Mouse (Mus musculus) monocyte, adult 2 months (primary cell): Measurements from ENCODE around the gene Spryd4.
"Not testable (repeated sequence)": the region's sequence is repeated elsewhere in the genome, so short reads cannot be mapped to it uniquely, and the experiment has no call there.

Experiments used
- DNase-seq, 2 experiments: peaks; one replicate each; pipeline ENCODE4 v3.0.0; 2022; ENCODE audit warnings: low spot score in 2 of 2, low read depth in 1 of 2

Gene Spryd4

DNA sequence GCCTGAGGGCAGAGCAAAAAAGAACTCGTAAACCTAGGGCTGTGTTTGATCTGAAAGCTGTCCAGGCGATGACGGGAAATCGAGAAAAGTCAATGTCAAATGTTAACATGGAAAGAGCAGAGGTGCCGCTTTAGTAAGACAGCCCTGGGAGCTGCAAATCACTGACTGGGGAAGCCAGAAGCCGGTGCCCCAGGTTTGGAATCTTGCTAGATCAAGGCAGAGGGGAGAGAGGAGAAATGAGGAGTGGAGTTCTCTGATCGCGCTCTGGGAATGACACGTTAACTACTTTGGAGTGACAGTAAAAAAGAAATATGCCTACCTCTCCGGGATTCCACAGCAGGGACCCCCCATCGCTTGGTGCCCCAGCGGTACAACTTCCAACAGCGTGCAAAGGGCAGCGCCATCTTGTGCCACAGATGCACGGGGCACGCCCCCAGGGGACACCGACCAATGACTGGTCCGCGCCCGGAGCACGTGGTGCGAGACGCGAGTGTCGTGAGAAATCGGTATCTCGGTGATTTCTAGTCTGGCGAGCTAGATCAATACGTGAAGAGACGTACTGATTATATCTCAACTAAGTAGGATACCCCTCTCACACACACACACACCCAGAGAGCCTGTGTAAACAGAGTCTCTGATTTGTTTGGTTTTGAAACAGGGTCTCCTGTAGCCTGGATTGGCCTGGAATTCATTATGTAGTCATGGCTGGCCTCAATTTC, at the start of gene Spryd4:
Gene Spryd4 (minus strand): TSS at position 418 of the 719 bp plus-strand sequence.
- peak; percentile 59 to 74 for DNase-seq

DNA sequence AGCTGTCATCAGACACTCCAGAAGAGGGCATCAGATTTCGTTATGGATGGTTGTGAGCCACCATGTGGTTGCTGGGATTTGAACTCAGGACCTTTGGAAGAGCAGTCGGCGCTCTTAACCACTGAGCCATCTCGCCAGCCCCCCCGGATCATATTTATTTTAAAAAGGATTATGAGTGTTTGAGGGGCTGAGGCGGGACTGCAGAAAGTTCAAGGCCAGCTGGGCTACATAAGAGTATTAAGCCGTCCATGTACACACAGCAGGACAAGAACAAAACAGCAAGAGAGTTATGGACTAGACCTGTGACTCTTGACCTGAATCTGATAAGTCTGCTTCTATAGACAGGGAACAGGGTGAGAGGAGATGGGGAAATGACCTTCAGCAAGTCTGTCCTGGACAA, 48.8 kb upstream of the Spryd4 start:
- DNase-seq: not testable (repeated sequence)

DNA sequence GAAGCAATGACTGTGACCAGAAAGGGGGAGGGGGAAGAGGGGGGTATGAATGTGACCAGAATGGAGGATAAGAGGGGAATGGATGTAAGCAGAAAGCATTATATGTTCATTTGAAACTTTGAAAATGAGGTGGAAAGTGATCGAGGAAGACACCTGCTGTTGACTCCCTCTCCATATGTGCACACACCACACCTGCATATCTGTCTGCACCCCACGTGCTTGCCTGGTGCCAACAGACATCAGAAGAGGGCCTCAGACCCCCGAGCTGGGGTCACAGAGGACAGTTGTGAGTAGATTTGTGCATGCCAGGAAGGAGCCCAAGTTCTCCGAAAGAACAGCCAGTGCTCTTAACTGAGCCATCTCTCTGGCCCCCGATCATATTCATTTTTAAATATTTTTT, 48.3 kb upstream of the Spryd4 start:
- DNase-seq: no peak

DNA sequence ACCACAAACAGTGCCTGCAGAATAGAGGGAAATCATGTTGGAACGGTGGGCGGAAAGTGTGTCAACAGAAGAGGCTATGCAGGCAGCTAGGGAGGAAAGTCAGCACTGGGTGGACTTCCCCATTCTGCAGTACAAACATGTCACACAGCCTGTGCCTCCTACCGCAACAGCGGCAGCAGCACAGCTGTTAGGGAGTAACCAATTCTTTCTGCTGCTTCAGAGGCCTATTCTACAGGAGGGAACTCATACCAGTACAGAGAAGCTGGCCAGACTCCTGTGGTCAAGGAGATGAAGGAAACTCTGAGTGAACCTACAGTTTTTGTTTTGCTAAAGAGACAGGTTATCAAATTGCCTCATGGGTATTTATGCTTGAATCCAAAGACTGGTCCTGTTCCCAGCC, 47.3 kb upstream of the Spryd4 start:
- DNase-seq: peak; percentile 20 to 27

DNA sequence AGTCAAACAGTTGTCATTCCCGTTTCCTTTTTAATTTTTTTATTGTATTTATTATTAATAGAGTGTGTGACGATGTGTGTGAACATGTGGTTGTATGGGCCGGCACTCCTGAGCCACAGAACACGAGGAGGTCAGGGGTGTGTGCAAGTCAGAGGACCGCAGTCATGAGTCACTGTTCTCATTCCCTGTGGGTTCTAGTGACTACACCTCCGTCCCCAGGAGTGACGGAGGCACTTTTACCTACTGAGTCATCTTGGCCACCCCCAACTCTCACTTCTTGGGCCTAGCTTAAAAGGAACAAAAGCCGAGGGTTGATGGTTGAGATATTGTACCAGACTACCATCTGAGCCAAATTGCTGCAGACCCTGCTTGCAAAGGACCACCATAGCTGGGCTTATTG, 44.7 kb upstream of the Spryd4 start:
- no peak for DNase-seq

DNA sequence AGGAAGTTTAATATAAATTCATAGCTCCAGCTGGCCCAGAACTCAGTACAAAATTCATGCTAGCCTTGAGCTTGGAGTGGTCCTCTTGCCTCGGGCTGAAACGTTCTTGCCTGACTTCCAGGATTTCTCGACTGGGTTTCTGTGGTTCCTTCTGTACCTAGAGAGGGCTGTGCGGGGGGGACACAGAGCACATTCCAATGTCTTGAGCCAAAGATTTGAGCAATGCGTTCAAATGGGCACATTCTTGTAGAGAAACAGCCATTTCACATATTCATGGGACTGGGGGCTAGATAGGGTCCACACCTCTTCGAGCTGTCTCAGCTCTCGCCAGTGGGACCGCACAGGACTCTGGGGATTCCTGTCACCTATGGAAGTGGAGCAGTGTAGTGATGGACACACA, 44.3 kb upstream of the Spryd4 start:
- DNase-seq: no peak

DNA sequence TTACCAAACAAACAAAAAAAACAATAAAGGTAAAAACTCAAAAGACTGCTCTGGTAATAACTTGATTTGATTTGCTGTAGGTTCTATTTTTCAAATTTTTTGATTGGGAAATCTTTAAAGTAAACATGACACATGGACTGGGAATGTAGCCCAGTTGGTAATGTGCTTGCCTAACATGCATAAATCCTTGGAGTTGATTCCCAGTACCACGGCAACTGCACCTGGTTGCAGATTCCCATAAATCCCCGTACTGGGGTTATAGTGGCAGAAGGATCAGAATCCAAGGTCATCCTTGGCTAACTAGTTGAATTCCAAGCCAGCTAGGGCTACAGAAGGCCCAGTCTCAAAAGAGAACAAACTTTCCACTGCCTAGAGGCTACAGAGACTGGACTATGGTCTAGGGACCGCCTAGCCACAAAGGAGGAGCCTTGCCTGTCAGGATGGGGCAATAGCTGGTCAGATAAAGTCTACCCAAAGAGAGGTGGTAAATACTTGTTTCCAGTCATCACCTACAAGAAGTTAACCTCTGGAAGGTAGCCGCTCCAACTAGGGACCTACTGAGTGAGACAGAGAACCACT, 42.2 kb upstream of the Spryd4 start, which contains the start of gene Apon:
Gene Apon (plus strand): TSS at position 420 of the 579 bp plus-strand sequence.
- no peak for DNase-seq

DNA sequence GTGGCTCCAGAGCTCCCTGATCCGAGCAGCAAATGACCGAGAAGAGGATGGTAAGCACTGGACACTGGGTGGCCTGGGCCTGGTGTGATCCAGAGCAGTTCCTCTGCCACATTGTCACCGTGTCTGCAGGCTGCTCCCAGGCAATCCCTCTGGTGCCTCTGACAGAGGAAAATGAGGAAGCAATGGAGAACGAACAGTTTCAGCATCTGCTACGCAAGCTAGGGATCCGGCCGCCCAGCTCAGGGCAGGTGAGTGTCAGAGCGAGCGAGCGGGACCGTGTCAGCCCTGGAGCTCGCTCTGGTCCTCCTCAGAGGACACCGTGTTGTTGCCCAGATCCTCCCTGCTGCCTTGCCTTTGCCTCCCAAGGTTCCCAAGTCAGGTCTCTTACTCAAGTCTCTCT, 39.0 kb upstream of the Spryd4 start:
- DNase-seq: no peak

DNA sequence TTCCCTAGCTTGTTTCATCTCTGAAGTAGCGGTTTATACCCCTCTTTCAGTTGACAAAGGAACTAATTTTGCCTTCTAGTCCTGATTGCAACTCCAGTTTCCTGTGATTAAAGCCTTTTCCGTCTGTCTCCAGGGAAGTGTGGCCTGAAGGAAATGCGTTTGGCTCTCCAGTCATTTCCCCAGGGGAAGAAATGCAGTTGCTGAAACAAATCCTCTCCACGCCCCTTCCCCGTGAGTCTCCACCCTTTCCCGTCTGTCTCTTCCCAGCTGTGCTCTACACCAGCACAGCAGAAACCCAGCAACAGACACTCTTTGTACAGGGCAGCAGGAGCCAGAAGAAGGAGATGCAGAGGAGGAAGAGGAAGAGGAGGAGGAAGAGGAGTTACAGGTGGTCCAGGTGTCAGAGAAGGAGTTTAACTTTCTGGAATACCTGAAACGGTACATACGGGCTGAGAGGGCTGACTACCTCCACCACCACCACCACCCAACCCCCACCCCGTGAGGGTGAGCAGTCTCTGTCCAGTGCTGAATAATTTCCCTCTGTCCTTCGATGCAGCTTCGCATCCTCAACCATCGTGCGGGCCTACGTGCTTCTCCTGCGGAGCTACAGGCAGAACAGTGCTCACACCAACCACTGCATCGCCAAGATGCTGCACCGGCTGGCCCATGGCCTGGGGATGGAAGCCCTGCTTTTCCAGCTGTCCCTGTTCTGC, 35.6 kb upstream of the Spryd4 start:
- DNase-seq: no peak

DNA sequence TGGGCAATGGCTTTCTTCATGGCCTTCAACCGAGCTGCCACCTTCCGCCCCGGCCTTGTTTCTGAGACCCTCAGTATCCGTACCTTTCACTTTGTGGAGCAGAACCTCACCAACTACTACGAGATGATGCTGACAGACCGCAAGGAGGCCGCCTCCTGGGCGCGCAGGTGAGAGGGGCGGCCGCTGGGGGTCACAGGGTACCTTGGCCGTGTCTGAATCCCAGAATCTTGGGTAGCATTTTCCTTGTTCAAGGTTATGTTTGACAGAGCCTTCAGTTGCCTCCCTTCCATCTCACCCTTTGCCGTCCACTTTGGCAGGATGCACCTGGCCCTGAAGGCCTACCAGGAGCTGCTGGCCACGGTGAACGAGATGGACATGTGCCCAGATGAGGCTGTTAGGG, 32.5 kb upstream of the Spryd4 start:
- DNase-seq: no peak

DNA sequence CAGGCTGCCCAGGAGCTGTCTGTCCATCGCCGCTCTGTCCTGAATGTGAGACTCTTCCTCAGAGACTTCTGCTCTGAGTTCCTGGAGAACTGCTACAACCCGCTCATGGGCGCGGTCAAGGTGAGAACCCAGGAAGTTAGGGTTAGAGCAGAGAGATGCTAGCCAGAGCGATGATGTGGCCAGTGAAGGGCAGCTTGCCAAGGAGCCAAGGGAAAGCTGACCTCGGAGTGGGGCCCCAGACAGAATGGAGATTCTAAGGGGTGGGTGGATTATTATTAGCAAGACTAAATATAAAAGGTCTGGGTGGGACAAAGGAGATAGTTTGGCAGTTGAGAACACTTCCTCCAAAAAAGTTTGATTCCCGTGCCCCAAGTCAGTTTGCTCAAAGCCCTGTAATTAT, 31.6 kb upstream of the Spryd4 start:
- no peak for DNase-seq

DNA sequence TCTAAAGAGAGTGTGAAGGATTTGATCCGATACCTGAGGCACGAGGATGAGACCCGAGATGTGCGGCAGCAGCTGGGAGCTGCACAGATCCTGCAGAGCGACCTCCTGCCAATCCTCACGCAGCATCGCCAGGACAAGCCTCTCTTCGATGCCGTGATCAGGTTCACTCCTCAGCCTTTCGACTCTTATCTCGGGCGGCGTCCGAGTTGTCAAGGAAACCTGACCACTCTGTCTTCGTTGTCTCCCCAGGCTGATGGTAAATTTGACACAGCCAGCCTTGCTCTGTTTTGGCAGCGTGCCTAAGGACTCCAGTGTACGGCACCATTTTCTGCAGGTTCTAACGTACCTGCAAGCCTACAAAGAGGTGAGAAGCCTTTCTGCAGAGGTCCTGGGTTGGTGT, 28.5 kb upstream of the Spryd4 start:
- no peak for DNase-seq

DNA sequence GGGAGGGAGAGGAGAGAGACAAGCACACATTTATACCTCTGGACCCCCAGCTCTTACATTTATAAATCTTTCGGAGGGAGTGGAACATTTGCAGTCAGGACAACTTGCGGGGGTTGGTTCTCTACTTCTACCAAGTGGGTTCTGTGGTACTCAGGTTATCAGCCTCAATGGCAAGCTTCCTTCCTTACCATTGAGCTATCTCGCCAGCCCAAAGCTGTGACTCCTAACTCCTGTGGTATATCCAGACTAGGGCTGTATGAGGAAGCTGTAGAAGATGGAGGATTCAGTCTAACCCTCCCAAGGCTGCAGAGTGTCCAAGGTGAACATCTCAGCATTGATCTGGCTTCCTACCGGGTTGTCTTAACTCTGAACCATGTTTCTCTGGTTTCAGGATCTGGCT, 27.5 kb upstream of the Spryd4 start:
- DNase-seq: no peak

DNA sequence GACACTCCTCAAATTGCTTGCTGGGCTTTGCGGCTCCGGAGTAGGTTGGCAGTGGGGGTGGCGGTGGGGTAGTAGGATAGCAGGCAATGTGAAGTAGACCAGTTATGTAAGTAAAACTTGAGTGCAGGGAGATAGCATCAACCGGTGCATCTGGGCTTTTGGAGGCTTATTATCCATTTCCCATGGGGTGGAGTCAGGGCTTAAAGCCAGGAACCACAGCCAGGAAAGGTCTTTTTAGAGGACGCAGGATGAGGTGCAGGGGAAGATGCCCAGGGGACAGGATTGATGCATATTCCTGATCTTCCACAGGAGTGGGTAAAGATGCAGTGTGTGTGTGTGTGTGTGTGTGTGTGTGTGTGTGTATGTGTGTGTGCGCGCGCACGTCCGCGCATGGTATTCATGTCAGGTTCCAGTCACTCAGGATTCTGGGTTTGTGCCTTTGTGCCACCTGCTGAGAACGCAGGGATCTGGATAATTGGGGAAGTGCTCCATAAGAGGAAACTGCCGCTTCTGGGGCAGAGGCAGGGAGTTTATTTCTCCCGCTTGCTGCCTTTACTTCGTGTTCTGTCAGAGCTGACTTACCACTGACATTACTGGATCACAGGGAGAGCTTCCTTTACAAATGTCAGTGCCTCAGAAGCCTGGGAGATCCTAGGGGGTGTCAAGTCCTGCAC, 26.3 kb upstream of the Spryd4 start:
- no peak for DNase-seq

DNA sequence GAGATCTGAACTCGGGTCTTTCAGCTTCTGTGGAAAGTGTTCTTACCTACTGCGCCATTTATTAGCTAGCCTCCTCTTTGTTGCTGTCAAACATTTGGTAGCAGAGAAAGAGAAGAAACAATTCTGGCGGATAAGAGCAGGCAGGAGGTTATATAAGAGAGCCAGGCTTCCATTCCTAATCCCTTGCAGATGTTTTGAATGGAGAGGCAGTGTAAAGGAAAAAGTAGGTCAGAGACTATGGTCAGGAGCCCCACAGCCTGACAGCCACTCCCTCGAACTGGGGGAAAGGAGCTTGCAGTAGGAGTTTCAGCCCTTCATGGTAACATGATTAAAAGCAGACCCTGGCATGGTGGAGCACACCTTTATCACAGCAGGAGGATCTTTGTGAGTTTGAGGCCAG, 24.7 kb upstream of the Spryd4 start:
- no peak for DNase-seq

DNA sequence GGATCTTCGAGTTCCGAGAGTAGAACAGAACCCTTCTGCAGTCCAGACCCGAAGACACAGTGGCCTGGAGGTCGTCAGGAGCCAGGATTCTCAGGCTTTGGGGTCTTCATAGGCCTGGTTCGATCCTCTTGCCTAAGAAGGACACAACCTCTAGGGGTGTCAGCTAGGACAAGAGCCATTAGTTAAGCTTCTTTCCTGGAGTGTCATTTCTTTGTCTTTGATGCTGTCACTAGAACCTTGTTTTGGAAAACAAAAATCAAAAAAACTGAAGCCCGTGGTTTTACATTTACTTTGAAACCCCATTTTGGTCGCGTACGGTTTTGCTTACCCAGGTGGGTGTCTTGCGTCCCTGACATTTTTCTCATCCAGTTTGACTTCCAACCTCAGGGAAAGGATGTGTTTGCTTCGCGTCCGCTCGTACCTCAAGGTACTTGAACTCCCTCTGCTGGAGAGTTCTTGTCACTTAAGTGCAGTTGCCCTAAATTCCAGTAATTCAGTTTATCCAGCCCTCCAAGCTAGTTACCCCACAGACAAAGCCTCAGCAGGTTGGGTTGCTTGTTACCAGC, 20.9 kb upstream of the Spryd4 start:
- peak in 1 of 2 experiments; percentile 51 for DNase-seq

DNA sequence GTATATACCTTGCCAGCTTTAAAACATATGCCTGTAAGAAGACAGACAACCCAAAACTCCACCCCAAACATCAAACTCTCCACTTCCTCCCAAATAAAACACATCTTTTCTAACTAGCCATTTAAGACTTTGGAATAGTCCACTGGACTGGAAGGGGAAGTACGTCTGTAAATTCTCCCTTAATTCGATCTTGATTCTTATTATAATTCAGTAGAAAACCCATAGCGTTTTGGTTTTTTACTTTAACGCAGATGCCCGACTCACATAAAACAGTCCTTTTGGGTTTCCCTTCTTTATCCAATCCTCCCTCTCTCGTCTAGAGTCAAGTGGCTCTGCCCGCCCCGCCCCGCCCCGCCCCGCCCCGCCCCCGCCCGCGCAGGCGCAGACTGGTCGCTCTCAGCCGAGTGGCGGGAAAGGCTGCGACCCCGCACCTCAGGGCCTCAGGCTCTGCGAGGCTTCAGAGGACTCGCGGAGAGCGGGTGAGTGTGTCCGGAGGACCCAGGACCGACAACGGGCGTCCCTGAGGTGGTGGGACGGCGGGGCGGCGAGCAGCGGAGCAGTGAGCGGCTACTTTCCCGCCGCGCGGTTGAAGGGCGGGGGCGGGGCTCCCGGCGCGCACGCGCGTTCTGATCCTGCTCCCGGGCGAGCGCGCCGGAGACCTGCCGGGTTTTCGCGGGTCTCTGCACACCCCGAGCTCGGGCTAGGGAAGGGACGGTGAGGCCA, 20.3 kb upstream of the Spryd4 start, which contains the start of gene Timeless:
Gene Timeless (plus strand): TSS at position 369 of the 723 bp plus-strand sequence.
- DNase-seq: peak; percentile 51 to 84

DNA sequence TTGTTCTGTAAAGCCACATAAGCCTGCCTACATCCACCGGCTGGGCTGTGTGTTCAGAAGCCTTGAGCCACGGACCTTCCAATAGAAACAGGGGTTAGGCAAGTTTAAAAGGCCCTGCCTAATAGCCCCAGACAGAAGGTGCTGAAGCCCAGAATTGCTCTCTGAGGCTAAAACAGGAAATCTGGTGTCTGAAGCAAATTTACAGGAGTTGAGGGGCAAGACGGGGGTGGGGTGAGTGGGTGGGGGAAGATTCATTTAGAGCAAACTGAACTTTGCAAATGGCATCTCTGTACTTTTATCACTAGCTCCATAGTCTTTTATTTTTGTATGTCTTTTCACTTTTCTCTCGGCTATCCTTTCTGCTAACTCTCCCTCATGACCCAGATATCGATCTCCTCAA, 19.5 kb upstream of the Spryd4 start:
- no peak for DNase-seq

DNA sequence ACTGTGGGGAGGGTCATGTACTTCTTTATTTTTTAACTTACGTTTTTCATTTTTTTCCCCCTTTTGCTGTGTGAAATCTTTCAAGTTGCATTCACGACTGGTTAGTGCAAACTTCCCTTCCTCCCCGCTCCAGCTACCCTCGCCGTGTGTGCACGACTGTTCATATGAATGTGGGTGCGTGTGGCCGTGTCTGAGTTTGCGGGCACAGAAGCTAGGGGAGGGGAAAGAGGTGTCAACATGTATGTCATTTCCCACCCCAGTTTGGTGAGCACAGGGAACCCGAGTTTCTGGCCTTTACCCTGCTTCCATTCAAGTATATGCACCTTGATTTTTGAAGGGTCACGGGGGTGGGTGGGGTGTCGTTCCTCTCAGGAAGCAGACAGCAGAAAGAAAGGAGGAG, 19.0 kb upstream of the Spryd4 start:
- no peak for DNase-seq

DNA sequence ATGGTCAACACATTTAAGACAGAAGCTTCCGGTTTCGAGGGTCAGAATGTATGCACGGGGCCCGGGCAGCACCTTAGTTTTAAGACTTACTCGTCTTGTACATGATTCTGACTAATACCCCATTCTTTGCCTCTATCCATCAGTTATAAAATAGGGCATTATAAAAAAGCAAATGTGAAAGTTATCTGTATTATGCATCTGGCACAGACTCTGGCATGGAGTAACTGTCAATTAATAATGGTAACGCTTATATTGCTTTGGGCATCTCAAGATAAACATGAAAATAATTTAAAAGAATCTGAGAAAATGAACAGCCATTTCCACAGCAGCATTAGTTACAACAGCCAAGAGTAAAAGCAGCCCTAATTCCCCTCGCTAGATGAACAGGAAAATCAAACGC, 16.4 kb upstream of the Spryd4 start:
- DNase-seq: no peak

DNA sequence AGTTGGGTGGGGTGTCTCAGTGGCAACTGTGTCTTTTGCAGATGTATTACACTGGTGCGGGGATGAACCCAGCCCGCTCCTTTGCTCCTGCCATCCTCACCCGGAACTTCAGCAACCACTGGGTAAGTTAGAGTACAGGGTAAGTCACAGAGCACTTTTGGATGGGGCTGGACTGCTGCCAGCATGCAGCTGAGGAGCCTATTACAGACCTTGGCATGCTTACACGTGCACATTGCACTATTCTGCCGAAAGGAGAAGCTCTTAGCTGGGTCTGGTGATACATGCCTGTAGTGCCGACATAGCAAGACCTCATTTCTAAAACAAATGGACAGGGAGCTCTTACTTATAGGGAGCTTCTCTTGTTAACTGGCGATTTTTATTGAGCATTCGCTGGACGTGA, 16.0 kb upstream of the Spryd4 start:
- DNase-seq: no peak
